Mouse (Mus musculus) layer of hippocampus, adult 9-10 months (tissue): ENCODE data around the gene Pkp1.

Source experiments
- DNase-seq: peaks from one replicate; pipeline ENCODE4 v3.0.0; 2022; ENCODE audit warnings: low spot score

Pkp1 gene

GRCm38 (mm10) chr1:135856070-135856469 lies 62.9 kb downstream of the Pkp1 start:
- no peak for DNase-seq

- DNase-seq = no peak
Measured at GRCm38 (mm10) chr1:135855344-135855687, 63.7 kb downstream of the Pkp1 start.

- DNase-seq = no peak
Measured at GRCm38 (mm10) chr1:135854591-135855343, 64.2 kb downstream of the Pkp1 start.

DNA sequence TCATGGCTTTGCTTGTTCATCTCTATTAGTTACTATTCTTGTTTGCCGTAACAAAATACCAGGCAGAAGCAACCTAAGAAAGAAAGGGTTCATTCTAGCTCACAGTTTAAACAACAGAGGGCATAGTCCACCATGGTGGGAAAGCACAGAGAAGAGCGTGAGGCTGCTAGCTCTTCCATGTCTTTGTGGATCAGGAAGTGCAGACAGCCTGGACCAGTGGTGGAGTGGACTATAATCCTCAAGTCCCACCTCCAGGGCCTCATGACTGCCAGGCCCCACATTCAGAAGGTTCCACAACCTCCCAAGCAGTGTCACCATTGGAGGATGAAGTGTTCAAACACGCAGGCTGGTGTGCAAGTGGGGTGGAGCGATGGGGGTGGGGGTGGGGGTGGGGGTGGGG lies 65.8 kb downstream of the Pkp1 start:
- DNase-seq = no peak

DNA sequence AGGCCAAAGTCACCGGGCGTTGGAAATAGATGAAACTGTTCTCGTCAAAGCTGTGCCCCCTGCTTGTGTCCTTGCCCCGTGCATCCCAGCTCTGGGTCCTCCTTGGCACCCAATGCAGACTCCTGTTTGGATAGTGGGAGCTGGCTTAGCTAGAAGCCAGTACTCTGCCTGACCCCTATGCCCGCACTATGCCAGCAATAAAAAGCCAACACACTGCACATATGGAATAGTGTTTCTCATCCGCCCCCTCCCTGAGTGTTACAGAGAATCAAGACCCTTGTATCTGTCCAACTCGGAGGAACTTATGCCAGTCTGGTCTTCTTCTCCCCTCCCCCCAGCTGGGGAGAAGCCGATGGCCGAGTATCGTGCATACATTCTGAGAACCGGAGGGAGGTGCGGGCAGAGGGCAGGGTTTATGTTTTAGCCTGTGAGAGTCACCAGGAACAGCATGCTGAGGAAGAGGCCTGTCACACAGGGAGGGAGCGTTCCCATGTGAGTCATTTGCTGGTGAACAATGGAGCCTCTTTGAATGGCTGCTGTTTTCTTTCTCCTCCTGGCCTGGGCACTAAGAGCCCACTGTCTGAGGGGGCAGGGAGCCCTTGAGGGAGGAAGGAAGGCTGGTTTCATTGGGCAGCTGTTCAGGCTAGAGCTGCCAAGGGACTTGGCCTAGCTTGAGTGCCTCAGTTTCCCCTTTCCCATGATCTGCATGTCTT lies 66.8 kb downstream of the Pkp1 start:
- no peak for DNase-seq

DNA sequence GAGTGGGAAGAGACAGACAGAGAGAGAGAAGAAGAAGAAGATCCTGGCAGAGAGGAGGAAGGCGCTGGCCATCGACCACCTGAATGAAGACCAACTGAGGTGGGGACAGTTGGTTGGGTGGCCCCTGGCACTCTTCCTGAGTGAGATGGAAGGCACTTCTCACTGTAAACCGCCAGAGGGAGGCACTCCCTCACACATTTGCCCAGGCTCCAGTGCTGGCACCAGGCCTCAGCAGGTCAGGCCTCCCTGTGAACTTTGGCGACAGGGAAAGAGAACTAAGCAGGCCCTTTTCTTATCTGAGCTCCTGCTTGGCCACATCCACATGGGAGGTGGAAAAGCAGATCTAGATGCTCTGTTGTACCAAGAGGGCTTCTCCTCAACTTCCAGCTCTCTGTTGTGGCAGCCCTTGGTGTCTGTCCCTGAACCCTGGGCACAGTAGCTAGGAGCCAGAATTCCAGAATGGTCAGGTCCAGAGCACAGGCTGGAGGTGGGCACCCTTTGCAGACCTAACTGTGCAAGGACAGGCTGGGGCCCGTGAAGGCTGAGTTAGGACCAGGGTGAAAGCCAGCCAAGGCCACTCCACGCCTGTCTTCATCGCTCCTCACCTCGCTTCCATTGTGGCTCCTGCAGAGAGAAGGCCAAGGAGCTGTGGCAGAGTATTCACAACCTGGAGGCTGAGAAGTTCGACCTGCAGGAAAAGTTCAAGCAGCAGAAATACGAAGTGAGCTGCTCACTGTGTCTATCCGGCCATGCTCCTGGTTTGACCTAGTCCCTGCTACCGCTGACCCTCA lies 68.1 kb downstream of the Pkp1 start:
- no peak for DNase-seq

GRCm38 (mm10) chr1:135847611-135848351 lies 71.2 kb downstream of the Pkp1 start:
- no peak for DNase-seq

DNA sequence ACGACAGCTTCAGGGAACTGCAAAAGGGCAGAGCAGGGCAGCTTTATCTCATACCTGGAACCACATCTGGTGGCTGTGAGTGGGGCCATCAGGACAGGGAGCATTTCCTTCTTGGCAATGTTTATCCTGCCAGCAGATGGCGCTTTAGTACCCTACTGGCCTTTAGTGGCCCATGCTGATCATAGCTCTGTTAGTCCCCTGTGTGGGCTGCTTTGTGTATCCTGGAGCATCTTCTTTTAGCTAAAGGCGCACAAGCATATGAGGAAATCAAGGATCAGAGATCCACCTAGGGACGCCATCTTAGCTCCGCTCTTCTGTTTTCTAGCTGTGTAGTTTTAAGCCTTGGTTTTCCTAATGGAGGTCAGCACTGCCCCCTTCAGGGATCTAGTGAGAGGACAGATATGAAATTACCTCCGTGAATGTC lies 71.9 kb downstream of the Pkp1 start:
- DNase-seq = no peak

GRCm38 (mm10) chr1:135846632-135847031 lies 72.4 kb downstream of the Pkp1 start:
- DNase-seq = no peak

GRCm38 (mm10) chr1:135844481-135844880 lies 74.5 kb downstream of the Pkp1 start:
- DNase-seq = no peak

- no peak for DNase-seq
Measured at GRCm38 (mm10) chr1:135843519-135844262, 75.3 kb downstream of the Pkp1 start.

GRCm38 (mm10) chr1:135840675-135841395 lies 78.2 kb downstream of the Pkp1 start:
- no peak for DNase-seq

DNA sequence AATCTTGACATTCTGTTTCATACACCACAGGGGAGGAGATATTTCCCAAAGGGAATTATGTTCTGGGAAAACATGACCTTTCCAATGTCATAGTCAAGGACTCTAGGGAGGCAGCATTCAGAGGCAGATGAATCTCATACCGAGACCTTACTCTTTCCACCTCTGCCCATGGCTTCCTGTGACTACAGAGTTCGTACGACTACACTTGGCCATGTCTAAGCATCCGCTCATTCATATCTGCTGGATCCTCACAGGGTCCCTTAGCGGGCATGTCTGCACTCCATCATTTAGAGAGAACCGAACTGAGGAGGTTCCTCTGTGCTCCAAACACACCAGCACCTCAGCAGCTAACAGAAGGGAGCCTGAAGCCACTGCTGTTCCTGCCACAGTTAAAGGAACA lies 79.9 kb downstream of the Pkp1 start:
- no peak for DNase-seq

- DNase-seq = no peak
Measured at GRCm38 (mm10) chr1:135838626-135839025, 80.4 kb downstream of the Pkp1 start.

- no peak for DNase-seq
Measured at GRCm38 (mm10) chr1:135835716-135836483, 83.1 kb downstream of the Pkp1 start, which contains the start of gene Tnnt2. Gene Tnnt2, plus strand, starts transcription at chr1:135836354.

GRCm38 (mm10) chr1:135834983-135835382 lies 84.0 kb downstream of the Pkp1 start:
- DNase-seq = no peak

DNA sequence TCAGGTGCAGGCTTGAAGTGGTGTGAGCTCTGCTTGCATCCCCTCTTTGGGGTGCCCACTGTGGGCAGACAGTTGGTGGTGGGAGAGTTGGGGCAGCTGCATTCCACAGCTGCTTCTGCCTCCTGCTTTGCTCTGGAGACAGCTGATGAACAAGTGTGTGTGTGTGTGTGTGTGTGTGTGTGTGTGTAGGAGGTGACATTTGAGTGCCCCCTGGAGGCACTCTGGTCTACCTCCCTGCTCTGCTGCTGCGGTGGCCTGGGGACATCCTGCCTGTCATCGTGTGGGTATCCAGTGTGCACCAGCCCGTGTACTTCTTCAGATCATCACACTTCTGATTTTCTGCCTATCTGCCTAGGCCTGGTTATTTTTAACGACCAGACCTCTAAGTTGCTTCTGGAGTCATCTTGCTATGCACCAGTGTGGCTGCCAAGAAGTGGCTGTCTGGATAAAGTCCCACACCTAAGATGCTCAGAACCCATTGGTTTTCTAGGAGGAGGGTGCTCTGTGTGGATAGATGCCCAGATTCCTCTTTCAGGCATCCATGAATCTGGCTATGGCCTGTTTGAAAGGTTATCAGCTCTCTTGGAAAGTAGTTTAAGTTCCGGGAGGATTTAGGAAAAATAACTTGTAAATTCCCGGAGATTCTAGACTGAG lies 84.7 kb downstream of the Pkp1 start:
- no peak for DNase-seq

DNA sequence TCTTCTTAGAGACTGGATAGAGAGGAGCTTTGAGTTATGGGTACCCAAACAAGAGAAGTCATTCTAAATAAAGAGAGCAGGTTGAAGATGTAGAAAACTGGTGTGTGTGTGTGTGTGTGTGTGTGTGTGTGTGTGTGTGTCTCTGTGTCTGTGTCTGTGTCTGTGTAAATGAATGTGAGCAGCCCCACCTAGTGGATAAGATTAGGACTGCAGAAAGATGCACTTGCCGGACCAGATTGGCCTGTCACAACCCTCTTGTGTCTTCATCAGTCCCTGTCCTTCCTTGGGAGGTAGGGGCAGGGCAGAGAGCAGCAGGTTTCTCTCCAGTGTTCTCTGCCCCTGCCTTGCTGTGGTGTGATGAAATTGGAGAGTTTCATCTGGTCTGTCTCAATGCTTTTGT lies 90.1 kb downstream of the Pkp1 start:
- DNase-seq = peak; percentile 17

GRCm38 (mm10) chr1:135821780-135822179 lies 97.2 kb downstream of the Pkp1 start:
- DNase-seq = no peak
